20 mouse cellular contexts compared by ENCODE assay signal in the genomic region with DNA sequence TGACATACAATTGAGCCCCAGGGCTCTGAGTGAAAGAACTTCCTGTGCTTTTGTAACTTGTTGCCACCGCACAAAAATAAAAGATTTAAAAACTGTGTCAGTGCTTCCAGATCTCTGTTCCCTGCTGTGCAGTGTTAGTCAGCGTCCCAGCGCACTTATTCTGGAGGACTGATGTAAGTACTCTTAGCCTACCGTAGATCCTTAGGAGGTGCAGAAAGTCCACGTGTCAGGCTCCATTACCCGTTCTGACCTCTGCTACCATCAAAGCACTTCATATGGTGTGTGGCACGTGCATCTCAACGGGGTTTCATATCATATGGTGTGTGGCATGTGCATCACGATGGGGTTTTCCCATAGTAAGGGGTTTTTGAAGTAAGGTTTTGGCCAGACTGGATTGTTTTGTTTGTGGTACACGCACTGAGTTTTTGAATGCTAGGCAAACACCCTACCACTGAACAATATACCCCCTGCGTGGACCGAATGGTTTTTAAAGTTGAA.
"Had no signal": no experiment of that assay in that cellular context is flagged by ENCODE, and none has a peak within 500 bp of the region (broad histone marks: within the 10 kb centered on the region; RNA-seq: fewer than 3 reads in every experiment).

No protein-coding gene starts in this region.

- H3K27ac ChIP-seq: kidney, postnatal 0 days; layer of hippocampus, adult 2 months; limb, embryonic 10.5 days; limb, embryonic 13.5 days; liver, embryonic 12.5 days; liver, embryonic 15.5 days; lung, embryonic 15.5 days; midbrain, embryonic 10.5 days; midbrain, embryonic 13.5 days; neural tube, embryonic 13.5 days; stomach, embryonic 15.5 days had no signal

- ATAC-seq: liver, embryonic 12.5 days; midbrain, embryonic 13.5 days had no signal

- H3K9me3 ChIP-seq: limb, embryonic 10.5 days; limb, embryonic 13.5 days; liver, embryonic 12.5 days; liver, embryonic 15.5 days; lung, embryonic 15.5 days; megakaryocyte, embryonic 14.5 days; midbrain, embryonic 10.5 days; midbrain, embryonic 13.5 days; neural tube, embryonic 13.5 days; stomach, embryonic 15.5 days had no signal

- H3K27me3 ChIP-seq: limb, embryonic 13.5 days; liver, embryonic 12.5 days; liver, embryonic 15.5 days; lung, embryonic 15.5 days; megakaryocyte, embryonic 14.5 days; midbrain, embryonic 13.5 days; neural tube, embryonic 13.5 days; stomach, embryonic 15.5 days had no signal

- H3K4me2 ChIP-seq: limb, embryonic 13.5 days; liver, embryonic 12.5 days; liver, embryonic 15.5 days; lung, embryonic 15.5 days; midbrain, embryonic 13.5 days; neural tube, embryonic 13.5 days; stomach, embryonic 15.5 days had no signal

- DNase-seq: kidney, adult 2 months; kidney, postnatal 25 days; layer of hippocampus, adult 9-11 months; liver; lung, adult 18-20 months; lung, postnatal 10 days; lung, postnatal 36 days; thymus, postnatal 36 days had no signal

- H3K9ac ChIP-seq: limb, embryonic 13.5 days; liver, embryonic 12.5 days; liver, embryonic 15.5 days; lung, embryonic 15.5 days; midbrain, embryonic 13.5 days; neural tube, embryonic 13.5 days; stomach, embryonic 15.5 days had no signal

- H3K4me1 ChIP-seq: limb, embryonic 10.5 days; limb, embryonic 13.5 days; liver, embryonic 12.5 days; liver, embryonic 15.5 days; lung, embryonic 15.5 days; megakaryocyte, embryonic 14.5 days; midbrain, embryonic 10.5 days; midbrain, embryonic 13.5 days; neural tube, embryonic 13.5 days; stomach, embryonic 15.5 days had no signal

- H3K4me3 ChIP-seq: layer of hippocampus, adult 2 months; limb, embryonic 10.5 days; limb, embryonic 13.5 days; liver, embryonic 12.5 days; liver, embryonic 15.5 days; lung, embryonic 15.5 days; megakaryocyte, embryonic 14.5 days; midbrain, embryonic 10.5 days; midbrain, embryonic 13.5 days; neural tube, embryonic 13.5 days; stomach, embryonic 15.5 days had no signal
